Mouse (Mus musculus) gonadal fat pad, adult 2 months (tissue): ENCODE measurements around the gene Pa2g4. TPM values are rescaled to one million over a fixed set of nuclear protein-coding genes. Genes with fewer than 3 reads are reported as not detected.
"Not testable (repeated sequence)": the region's sequence is repeated elsewhere in the genome, so short reads cannot be mapped to it uniquely, and the experiment has no call there.

Experiments
- DNase-seq: peaks from one replicate; pipeline ENCODE4 v3.0.0-alpha.2; 2012; ENCODE audit warnings: low read depth
- polyA plus RNA-seq: library from polyadenylated mRNA; depleted of rRNA; stranded (reverse); fragments of >200 nt; gene quantifications from 2 replicates; pipeline ENCODE4 v1.2.3, GENCODE M21; 2012; rRNA removed

Pa2g4 gene
- 22.1 and 27.5 TPM in 2 replicates for polyA plus RNA-seq

DNA sequence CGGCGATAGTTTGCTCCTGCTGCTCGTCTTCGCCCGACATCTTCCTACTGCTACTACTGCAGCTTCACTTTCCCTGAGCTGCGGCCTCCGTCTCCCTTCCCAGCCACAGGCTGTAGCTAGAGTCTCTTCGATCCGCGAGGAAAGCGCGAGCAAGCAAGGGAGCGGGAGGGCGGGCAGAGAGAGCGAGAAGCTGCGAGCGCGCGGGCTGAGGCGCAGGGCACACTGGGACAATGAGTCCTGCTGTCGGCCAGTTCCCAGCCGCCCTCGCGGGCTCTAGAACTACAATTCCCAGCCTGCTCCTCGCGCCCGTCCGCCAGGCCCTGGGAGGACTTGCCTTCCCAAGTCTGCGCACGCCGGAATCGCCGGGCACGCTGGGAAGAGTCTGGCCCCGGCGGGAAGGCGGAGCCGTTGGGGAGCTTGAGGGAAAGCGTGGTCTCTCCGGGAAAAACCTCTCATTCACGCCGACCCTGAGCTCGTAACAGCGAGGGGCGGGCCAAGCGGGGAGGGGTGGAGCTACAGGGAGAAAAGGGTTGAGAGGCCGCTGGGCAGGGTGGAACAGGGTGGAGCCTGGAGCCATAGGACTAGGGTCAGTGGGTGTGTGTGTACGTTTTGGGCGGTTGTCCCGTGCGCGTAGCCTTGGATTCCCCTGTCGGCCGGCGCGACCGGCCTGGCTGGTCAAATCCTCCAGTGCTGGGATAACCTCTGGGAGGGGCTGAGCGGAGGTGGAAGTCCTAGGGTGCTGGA lies at the start of gene Pa2g4:
Pa2g4 (minus strand) TSS at position 200 of the 744 bp plus-strand sequence.
- peak; percentile 97 for DNase-seq

DNA sequence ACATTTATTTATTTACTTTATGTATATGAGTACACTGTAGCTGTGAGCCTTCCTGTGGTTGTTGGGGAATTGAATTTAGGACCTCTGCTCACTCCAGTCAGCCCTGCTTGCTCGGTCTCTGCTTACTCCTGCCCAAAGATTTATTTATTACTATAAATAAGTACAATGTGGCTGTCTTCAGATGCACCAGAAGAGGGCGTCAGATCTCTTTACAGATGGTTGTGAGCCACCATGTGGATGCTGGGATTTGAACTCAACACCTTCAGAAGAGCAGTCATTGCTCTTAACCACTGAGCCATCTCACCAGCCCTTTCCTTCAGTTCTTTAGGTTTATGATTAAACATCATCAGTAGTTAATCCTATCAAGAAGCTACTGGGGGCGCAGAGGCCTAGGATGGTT lies 49.1 kb upstream of the Pa2g4 start:
- no peak for DNase-seq

DNA sequence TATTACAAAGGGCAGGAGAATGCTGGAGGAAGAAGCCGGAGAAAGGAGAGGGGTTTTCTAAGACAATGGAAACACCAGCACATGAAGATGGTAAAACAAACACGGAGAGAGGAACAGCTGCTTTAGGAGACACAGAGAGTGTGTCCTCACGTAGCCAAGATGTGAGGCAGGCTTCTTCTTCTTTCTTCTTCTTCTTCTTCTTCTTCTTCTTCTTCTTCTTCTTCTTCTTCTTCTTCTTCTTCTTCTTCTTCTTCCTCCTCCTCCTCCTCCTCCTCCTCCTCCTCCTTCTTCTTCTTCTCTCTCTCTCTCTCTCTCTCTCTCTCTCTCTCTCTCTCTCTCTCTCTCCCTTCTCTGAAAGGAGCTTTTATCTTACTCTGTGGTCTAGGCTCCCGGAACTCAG lies 48.0 kb upstream of the Pa2g4 start:
- not testable (repeated sequence) for DNase-seq

DNA sequence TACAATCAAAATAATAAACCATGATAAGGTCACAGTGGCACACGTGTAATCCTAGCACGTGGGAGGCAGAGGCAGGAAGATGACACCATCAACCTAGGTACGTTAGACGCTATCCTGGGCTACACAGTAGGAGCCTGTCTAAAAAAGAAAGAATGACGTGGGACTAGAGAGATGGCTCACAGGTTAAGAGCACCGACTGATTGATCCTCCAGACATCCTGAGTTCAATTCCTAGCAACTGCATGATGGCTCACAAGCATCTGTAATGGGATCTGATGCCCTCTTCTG lies 47.3 kb upstream of the Pa2g4 start:
- DNase-seq = no peak

DNA sequence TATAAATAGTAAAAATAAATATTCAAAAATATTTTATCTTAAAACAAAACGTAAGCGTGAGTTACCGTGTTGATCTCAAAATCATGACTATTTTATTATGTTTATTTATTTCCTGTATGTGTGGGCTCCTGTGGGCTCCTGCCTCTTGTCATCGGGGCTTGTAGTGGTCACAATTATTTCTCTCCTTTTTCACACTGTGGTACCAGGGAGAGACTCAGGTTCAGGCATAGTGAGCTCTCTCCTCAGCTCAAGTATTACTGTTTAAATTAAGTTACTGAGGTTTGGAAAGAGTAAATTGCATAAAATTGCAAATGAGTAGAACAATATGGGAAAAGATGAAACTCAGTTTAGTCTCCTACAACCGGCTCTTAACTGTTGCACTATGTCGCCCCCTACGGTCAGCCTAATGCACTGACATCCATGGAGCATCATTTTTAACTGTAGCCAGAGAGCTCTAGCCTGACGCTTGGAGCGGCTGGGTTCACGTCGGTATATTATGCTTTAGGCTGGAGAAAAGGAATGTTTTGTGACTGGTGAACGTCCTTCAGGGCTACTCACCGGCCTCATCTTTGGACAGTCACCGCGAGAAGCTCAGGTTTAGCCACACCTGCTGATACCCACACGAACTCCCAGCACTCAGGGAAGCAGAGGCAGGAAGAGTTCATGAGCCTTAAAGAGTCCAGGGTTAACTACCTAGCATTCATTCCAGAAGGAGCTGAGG lies 46.8 kb upstream of the Pa2g4 start:
- no peak for DNase-seq

DNA sequence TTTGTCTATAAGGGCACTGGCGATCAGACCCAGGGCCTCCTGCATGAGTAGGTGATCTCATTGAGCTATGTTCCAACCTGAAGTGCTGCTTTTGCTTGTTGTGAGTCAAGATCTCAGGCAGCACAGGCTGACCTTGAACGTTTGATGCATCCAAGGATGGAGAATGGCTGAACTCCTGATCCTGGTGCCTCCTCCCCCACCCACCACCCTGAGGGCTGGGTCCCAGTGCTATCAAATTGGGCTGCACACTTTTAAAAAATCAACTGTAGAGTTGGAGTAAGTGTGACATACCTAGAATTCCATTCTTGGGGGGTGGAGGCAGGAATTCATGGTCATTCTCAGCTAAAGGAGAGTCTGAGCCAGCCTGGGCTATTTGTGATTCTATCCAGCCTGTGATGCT lies 40.7 kb upstream of the Pa2g4 start:
- no peak for DNase-seq

DNA sequence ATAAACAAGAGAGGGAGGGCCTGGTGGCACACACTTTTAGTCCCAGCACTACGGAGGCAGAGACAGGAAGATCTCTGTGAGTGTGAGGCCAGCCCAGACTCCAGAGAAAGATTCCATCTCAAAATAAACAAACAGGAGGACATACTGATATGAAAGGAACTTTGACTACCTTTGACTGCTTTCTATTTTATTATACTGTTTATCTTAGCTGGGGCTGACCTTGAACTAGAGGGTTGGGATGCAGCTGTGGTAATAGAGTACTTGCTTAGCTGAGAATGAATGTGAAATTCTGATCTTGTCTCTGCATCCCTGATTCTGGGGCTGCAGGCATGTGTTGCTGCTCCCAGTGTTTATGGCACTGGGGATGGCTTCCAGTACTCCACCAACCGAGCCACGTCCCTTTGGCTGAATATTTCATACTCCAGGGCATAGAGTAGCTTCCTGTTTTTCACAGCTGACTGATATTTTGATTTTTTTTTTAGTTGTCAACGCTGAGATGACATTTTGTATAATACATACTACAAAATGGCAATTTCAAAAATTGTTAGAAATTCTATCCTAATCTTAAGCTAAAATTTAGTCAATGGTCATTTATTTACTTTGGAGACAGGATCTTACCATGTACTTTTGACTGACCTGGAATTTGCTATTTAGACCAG lies 36.8 kb upstream of the Pa2g4 start:
- DNase-seq = no peak

DNA sequence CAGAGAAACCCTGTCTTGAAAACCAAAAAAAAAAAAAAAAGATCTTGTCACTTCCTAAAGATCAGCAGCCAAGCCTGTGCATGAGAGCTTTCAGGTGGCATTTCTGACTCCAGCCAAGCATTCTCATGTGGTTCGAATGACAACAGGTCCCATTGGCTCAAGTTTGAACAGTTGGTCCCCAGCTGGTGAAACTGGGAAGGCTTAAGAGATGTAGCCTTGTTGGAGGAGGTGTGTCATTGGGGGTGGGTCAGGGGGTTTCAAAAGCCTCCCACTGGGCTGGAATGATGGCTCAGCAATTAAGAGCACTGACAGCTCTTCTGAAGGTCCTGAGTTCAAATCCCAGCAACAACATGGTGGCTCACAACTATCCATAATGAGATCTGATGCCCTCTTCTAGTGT lies 35.7 kb upstream of the Pa2g4 start:
- DNase-seq = no peak

DNA sequence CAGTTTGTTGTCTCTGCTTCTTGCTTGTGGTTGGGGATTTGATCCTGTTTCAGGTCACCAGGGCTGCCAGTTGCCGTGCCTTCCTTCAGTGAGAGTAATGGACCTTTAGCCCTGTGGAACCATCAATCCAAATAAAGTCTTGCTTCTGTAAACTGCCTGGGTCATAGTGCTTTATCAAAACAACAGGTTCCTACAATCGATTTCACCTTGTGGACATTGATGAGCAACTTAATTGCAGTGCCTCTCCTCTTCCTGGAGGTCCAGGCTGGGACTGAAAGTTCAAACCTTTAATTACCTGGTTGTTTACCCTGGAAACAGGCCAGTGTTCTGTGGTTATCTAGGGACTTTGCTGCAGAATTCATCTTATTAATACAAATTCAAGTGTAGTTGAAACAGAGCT lies 32.7 kb upstream of the Pa2g4 start:
- no peak for DNase-seq

DNA sequence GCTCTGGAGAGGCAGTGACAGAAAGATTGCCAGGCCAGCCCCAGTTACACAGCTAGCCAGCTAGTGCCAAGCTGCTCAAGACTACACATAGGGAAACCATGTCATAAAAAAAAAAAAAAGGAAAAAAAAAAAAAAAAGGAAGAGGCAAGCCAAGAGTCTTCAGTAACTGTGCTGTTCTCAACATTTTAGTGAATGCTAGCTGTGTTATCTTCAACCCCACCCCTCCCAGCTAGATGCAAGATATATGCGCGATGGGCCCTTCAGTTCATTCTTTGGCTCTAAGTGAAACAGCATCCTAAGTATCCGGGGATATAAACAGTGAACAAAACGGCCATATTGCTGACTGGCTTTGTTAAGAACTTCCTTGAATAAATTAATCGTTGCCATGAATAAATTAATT lies 27.0 kb upstream of the Pa2g4 start:
- DNase-seq = no peak

DNA sequence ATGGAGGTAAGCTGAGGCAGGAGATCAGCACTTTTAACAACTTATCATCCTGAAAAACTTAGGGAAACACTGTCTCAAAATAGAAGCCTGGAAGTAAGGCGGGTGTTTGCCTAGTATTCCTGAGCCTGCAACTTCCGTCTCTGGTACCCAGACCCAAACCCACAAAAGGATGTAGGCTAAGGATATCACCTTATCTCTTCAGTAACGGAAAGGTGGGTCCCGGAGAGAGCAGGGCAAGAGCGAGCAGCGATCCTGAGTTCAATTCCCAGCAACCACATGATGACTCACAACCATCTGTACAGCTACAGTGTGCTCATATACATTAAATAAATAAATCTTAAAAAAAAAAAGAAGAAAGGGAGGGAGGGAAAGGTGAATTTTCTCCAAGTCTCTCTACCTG lies 25.6 kb upstream of the Pa2g4 start:
- DNase-seq = no peak

DNA sequence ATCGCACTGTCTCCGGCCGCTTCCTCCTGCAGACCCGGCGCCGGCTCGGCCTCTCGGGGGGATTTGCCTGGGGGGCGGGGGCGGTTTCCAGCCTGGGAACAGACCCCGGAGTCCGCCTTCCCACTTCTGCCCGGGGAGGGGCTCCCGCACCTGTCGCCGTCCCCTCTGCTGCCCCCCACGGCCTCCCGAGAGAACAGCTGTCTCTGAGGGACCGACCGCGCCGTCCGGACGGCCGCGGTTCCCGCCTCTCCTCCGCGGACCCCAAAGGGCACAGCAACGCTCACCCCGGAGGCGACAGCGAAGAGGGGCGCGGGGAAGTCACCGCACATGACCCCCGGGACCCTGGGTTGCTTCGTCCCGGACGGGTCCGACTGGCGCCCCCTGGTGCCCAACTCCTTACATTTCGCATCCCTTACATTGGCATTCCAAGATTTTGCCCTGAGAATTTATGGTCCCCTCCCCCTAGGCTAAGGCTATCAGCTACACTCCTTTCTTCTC lies 24.5 kb upstream of the Pa2g4 start:
- DNase-seq = no peak

DNA sequence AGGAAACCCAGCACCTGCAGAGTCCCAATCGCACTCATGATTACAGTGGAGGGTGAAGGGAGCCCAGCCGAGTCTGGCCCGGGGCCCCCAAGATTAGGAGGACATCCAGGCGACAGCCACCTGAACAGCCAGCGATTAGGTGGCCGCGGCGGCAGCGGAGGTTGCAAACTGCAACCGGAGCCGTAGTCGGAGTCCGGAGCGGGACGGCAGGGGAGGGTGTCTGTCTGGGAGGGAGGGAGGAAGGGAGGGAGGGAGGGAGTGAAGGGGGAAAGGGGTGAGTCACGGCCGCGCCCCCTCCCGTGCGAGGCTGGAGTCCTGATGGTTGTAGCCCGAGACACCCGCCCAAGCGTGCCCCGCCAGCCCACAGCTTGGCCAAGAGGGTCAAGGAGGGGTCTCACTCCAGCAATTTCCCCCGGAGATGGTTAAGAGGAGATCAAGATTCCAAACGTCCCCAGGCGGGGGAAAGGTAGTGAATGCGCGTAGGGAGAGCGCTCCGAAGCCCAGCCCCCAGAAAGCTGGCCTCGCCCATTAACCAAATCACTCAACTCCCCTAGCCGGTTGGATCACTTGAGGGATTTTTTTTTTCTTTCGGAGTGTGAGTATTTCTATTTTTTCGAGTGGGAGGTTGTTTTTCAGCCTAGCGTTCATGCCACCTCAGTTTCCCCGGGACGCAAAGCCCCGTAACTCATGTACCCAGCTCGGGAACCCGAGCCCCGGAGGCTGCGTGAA lies 23.8 kb upstream of the Pa2g4 start, which contains the start of gene Erbb3:
Erbb3 (minus strand) TSS at position 189 of the 729 bp plus-strand sequence.
- no peak for DNase-seq

DNA sequence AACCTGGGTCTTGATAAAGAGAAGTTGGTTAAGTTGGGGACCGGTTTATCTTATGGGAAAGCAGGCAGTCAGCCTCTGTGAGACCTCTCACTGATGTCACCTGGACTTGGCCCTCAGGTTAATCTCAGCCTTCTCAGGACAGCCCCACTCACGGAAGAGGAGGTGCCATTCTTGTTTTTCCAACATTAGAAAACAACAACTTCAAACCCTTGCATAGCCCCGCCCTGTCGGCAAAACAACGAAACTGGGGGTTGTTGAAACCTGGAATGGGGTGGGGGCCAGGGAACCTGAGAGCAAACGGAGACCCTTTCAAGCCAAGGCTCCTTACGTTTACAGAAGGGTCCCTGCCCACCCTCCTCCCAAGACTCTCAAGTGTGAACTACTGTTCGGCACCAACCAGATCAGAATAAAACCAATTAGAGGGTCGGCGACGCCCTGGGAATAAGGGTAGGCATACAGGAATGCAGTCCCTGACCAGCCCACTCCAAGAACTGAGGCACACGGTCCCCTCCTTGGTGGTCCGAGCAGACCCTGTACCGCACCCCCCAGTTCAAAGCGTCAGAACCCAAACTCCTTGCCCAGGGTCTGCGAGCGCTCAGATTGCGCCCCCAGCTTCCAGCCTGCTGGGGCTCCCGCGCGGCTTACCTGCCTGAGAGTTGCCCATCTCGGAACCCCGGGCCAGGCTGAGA lies 23.1 kb upstream of the Pa2g4 start:
- DNase-seq = no peak

DNA sequence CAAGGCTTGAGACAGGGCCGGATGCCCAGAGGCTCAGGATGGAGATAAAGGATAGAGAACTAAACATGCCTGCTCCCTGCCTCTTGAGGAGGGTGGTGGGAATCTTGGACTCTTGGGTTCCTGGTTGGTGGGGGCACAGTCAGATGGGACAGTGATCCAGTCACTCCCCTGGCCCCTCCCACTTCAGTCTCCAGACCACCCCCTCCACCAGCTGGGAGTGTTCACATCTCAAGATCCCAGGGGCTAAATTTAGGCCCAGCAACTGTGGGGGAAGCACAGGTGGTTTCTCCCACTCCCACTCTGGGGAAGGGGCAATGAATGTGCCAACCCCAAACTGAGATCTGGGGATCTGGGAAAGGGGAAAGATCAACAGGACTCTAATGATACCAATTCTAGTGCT lies 22.3 kb upstream of the Pa2g4 start:
- DNase-seq = no peak

DNA sequence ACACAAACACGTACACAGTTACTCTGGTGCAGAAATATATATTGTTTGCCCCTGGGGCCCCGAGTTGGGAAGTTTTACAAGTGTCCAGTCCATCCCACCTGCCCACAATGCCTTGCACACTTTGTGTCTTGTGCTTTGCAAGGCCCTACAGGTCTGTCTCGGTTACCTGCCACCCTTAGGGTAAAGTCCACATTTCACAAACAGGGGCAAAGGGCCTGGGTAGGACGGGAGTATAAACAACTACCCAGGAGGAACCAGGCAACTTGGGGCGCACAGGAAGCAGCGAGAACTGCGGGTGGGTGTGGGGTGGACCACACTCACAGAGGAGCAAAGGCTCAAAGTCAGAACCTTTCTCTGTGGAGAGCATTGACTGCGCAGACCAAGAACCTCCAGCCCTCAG lies 21.9 kb upstream of the Pa2g4 start:
- no peak for DNase-seq

DNA sequence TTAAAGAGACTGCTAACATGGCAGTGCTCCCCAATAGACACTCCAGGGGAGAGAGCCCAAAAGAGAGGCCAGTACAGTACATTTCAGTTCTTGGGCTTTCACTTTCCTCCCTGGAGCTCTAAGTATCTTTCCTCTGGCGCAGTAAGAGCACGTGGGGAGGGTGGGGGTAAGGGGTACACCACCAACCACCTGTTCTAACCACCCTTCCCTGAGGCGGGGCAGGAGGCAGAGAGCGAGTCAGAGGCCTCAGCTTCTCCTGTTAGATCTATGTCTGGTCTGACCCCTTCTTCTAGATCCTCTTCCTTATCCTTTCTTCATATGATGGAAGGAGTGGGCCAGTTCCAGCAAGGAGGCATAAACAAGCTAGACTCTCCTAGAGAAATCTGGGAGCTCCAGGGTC lies 21.3 kb upstream of the Pa2g4 start:
- no peak for DNase-seq

DNA sequence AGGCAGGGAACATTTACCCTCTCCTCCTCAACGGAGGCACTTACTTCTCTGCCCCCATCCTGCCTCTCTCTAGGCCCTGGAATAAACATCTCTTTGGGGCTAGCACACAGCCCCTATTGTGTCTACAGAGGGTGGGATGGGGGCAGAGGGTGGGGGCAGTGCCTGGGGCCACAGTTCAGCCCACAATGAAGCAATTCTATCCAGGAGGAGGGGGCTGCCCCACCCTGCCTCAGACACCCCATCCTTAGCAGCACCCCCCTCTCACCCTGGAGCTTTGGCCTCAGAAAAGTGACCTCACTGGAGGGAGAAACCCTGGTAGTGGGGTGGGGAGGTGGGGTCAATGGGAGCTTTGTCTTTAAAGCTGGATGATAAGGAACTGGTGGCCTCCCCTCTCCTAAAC lies 20.8 kb upstream of the Pa2g4 start:
- no peak for DNase-seq

DNA sequence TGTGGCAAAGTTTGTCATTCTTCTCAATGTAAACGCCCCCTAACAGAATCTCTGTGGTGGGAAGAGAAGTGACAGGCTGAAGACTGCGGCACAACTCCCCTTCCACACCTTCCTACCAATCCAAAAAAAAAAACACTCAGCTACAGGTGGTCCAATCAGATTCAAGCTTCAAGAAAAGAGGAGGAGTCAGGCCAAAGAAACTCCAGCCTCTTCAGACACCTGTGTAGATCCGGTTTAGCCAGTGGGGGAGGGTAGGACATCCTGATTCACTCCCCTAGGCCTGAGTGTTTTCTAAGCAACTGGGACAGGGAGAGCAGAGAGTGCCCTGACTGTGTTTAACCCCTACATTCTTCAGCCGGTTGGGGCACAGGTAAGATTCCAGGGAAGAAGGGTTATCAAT lies 18.6 kb upstream of the Pa2g4 start:
- peak; percentile 95 for DNase-seq

DNA sequence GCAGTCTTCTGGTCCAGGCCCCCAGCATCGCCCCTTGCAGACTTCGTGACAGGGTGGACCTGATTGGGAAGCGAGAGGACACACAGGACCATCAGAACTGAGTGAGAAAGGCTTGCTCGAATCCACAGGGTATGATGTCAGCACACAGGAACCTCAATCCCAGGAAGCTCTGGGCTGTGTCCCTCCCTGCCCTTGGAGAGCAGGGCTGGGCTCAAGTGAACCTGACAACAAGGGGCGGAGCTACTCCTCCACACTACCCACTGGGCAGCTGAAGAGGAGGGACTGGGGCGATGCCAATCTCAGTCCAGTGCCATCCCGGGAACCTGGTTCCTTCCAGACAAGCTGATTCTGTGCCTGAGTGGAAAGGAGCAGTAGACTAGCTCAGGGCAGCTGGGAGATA lies 17.9 kb upstream of the Pa2g4 start:
- DNase-seq = no peak

DNA sequence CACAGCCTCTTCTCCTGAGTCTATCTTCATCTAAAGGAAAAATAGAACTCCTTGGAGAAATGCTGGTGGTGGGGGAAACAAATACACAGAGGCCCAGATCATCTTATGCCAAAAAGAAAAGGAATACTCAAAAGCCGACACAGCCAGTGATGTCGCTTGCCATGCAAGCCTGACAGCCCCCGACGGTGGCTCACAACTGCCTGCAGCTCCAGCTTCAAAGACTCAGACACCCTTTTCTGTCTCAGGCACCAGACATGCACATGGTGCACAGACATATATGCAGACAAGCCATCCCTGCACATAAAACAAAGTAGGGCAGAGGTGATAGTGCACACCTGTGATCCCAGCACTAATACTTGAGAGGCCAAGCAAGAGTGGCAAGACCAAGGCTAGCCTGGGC lies 13.9 kb upstream of the Pa2g4 start:
- no peak for DNase-seq

DNA sequence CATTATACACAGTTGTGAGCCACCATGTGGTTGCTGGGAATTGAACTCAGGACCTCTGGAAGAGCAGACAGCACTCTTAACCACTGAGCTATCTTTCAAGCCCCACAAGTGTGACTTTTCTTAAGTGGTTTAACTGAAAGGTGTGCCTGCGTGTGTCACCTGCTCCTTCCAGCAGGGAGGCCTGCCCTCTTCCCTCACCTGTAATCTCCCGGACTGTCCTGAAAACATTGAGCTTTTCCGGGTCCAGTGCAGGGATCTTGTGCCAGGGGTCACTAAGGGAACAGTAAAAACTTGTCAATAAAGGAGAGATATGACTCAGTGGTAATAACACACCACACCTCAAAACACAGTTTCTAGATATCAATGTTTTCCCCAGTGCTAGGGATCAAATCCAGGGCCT lies 13.5 kb upstream of the Pa2g4 start:
- DNase-seq = no peak
